Mouse (Mus musculus) thymus, adult 2 months (tissue): Measurements from ENCODE around the gene Ppp1r8.

Experiments used
- CTCF ChIP-seq: fragments of 200-500 bp; IDR thresholded peaks from 2 replicates; pipeline ENCODE4 v1.5.1; 2012; ENCODE audit warnings: mild to moderate bottlenecking, control low read depth, low read length, moderate library complexity, borderline replicate concordance; ENCODE audit not compliant: control insufficient read depth, poor library complexity, insufficient read depth; ENCODE audit errors: extremely low read depth
- POLR2A ChIP-seq: fragments of 200-500 bp; IDR thresholded peaks from 2 replicates; pipeline ENCODE4 v1.6.1; 2012; ENCODE audit warnings: mild to moderate bottlenecking, low read length, control low read depth, moderate library complexity; ENCODE audit not compliant: control insufficient read depth, poor library complexity, insufficient read depth; ENCODE audit errors: extremely low read depth

GRCm38 (mm10) chr4:132797461-132797860 lies 45.5 kb downstream of the Ppp1r8 start:
- TF ChIP-seq CTCF (no peak), POLR2A (no peak)
